Mouse (Mus musculus) testis, adult 10 weeks (tissue): ENCODE data around the gene Zscan2. TPM values are rescaled to one million over a fixed set of nuclear protein-coding genes. Genes with fewer than 3 reads are reported as not detected.

Experiments
- polyA plus RNA-seq: library from polyadenylated mRNA; stranded (reverse); fragments of 350-450 nt; fragmentation: Illumina TruSeq; extraction: RNeasy Lipid Tissue Mini Kit (QIAGEN cat#74804); gene quantifications from one replicate; pipeline ENCODE4 v1.2.3, GENCODE M21; 2014; ENCODE audit warnings: low read depth, low replicate concordance

Zscan2 gene
- polyA plus RNA-seq, result 14.1 TPM

DNA sequence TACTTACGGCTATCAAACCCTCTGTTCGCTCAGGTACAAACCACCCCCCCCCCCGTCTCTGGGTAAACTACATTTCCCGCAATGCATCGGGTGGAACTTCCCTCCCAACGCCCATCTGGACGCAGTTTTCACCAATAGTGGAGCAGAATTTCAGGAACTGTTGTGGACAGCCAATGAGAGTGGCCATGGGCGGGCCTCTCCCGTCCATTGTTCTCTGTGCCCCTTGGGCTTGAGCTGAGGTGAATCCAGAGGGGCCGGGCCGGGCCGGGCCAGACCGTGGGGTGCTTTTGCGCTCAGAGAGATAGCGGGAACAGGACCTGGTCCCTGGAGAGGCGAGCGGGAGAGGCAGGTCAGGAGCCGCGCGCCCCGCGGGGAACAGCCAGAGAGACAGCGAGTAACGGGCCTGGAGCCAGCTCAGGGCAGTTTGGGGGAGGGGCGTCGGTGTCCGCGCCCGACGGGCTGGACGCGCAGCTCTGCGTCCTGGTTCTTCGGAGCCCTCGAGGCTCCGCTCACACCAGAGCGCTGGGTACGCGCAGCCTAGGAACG, at the start of gene Zscan2:
Zscan2 (plus strand) TSS at position 192 of the 546 bp plus-strand sequence.

DNA sequence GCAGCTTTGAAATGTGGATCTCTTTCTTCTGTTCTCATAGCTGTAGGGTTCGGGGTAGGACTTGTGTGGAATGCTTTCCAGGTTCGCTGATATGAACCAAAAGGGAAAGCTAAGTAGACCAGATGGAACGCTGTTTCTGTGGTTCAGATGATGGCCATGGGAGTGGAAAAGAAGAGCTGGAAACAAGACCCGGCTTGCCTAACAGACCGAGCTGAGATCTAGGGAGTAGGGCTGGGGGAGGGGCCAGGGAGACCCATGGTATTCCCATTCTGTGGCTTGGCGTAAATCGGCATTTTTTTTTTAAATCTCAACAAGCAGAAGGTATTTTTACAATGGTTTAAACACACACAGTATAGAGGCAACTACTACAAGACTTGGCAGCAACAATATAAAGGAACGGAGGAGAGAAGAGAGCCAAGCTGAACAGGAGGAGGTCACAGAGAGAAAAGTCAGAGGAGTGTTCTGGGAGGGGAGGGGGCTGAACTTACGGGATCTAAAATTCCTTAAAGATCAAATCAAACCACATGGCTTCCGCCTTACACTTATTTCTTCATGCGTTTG, 34.8 kb upstream of the Zscan2 start, which contains the start of gene Iqgap1:
Iqgap1 (minus strand) TSS at position 132 of the 561 bp plus-strand sequence.

DNA sequence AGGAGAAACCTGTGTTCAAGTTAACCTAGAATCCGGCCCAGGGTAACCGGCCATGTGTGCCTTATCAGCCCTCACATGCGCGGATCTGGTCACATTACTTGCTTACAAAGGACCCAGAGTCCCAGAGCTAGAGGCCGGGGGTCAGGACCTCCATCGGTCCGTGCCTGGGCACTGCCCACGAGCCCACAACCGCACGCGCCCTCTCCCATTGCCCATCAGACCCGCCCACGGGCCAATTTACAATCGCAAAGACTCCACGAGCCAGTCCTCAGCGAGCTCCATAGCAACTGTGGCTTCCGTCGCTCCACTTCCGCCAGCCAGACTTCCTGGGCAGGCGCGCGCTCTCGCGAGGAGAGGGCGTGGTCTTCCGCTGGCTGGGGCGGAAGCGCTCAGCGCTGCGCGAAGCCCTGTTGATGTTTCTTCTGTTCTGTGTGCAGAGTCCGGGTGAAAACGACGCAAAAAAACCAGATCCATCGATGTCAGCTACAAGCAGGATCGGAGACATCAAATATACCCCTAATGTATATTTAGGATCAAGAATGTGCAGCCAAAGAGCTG, 40.3 kb downstream of the Zscan2 start, which contains the start of gene Wdr73:
Wdr73 (minus strand) TSS at position 326 of the 558 bp plus-strand sequence.

DNA sequence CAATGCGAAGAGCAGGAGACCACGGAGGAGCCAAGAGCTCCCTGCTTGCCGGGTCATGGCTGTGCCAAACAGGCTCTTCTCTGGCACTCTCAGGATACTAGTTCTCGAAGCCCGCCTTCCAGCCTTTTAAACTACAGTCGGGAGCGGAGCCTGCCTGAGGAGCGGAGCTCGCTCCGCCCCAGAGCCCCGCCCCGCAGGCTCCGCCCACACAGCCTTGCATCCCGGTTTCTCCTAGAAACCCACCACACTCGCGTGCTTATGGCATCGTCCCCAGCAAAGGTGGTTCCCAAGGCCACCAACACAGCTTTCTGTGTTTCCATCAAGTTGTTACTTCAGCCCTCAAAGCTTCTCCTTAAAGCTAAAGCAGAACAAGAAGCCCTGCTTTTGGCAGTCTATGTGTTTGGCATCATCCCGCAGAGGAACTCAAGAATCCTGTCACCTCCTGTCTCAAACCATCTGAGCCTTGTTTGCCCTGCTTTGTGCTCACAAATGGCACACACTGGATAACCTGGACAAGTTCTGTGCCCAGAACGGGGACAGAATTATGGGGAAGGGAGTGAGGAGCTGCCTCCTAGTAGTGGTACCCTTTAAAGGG, 44.3 kb downstream of the Zscan2 start, which contains the start of gene Nmb:
Nmb (minus strand) TSS at position 156 of the 595 bp plus-strand sequence.

Other genes starting within 250 kb of the Zscan2 start
- 2.7 TPM for gene Crtc3, start 172.0 kb upstream of the Zscan2 start, polyA plus RNA-seq
- gene Iqgap1, start 34.9 kb upstream of the Zscan2 start, polyA plus RNA-seq, result 51.5 TPM
- gene Wdr73, start 40.3 kb downstream of the Zscan2 start, polyA plus RNA-seq, result 15.9 TPM
- gene Nmb, start 44.2 kb downstream of the Zscan2 start, polyA plus RNA-seq, result 2.9 TPM
- 74.2 TPM for gene Sec11a, start 86.9 kb downstream of the Zscan2 start, polyA plus RNA-seq
- gene Zfp592, start 132.8 kb downstream of the Zscan2 start, polyA plus RNA-seq, result 6.3 TPM
- gene Alpk3, start 196.7 kb downstream of the Zscan2 start, polyA plus RNA-seq, result 0.04 TPM